Mouse (Mus musculus) heart, embryonic 12.5 days (tissue): Measurements from ENCODE around the gene A630023A22Rik. TPM values are rescaled to one million over a fixed set of nuclear protein-coding genes. Genes with fewer than 3 reads are reported as not detected.

Source experiments
- ATAC-seq: fragments of 200-750 bp; cut with Nextera tagmentation; 2 replicates; pipeline ENCODE4 v1.8.0; 2017; ENCODE audit warnings: moderate TSS enrichment, moderate library complexity; ENCODE audit not compliant: insufficient number of reproducible peaks, low FRiP score
- H3K27ac ChIP-seq: fragments of 300-500 bp; sonication (generic); 2 replicates; pipeline ENCODE4 v1.5.1; 2016; ENCODE audit warnings: mild to moderate bottlenecking, moderate library complexity; ENCODE audit not compliant: poor library complexity, severe bottlenecking
- H3K27me3 ChIP-seq: fragments of 300-500 bp; sonication (generic); replicated peaks from 2 replicates; pipeline ENCODE4 v1.6.1; 2016; ENCODE audit warnings: mild to moderate bottlenecking, moderate library complexity
- H3K36me3 ChIP-seq: fragments of 300-500 bp; sonication (generic); 2 replicates; pipeline ENCODE4 v1.6.1; 2016; ENCODE audit warnings: mild to moderate bottlenecking, moderate library complexity
- H3K4me1 ChIP-seq: fragments of 300-500 bp; sonication (generic); replicated peaks from 2 replicates; pipeline ENCODE4 v1.6.1; 2016; ENCODE audit warnings: mild to moderate bottlenecking
- H3K4me2 ChIP-seq: fragments of 300-500 bp; sonication (generic); 2 replicates; pipeline ENCODE4 v1.6.1; 2016; ENCODE audit warnings: mild to moderate bottlenecking, moderate library complexity
- H3K4me3 ChIP-seq: fragments of 300-500 bp; sonication (generic); 2 replicates; pipeline ENCODE4 v1.5.1; 2016; ENCODE audit warnings: mild to moderate bottlenecking
- H3K9ac ChIP-seq: fragments of 300-500 bp; sonication (generic); 2 replicates; pipeline ENCODE4 v1.6.1; 2016; ENCODE audit warnings: mild to moderate bottlenecking, moderate library complexity
- H3K9me3 ChIP-seq: fragments of 300-500 bp; sonication (generic); replicated peaks from 2 replicates; pipeline ENCODE4 v1.6.1; 2016; ENCODE audit warnings: mild to moderate bottlenecking, moderate library complexity
- WGBS: fragments of 180-500 bp; shearing (Covaris S2); methylation state at CpG from one replicate; pipeline ENCODE4 v1.1.7; 2016; 5-methylcytosine and 5-hydroxymethylcytosine counted together
- polyA plus RNA-seq: library from polyadenylated mRNA; unstranded; fragments of >200 nt; fragmentation: Nextera tagmentation; extraction: Ambion mirVana; gene quantifications from 2 replicates; pipeline ENCODE4 v1.2.1, GENCODE M21; 2016

The A630023A22Rik gene
- polyA plus RNA-seq, 1 experiment from 2014 or later, result not detected

DNA sequence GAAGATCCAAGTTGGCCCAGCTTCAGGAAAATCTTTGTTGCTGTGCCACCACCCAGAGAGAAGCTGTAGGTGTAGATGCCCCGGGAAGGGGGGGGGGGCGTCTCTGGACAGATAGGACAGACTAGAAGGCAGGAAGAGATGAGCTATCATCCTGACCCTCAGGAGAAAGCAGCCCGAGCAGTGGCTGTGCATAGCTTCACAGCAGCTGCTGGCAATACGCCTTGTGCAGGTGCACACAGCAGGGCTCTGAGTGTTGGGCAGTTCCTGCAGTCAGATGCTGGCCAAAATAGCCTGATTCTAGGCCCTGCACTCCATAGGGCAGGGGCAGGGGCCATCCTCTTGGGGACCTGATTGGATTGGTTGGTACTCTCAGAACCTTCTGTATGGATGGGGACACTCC, 15.7 kb downstream of the A630023A22Rik start:
- 75% methylated on average over 4 of the region's 4 CpGs for WGBS
- no peak for ATAC-seq

DNA sequence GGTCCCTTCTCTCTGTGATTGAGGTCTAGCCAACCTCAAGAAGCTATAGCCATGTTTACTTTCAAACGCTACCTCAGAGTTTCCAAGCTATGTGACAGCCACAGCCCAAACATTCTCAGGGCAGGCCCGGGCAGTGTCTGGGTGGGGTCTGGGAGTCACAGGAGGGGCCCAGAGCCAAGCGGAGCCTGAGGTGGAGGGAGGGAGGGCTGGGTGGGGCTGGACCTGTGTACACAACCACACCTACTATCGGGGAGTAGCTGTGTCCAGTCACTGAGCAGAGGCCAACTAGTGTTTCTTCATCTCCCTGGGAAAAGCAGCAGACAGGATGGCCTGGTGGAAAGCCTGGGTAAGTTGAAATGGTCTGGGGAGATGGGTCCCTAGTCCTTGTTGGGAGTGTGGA, 16.8 kb downstream of the A630023A22Rik start, which contains the start of gene Anxa8:
TSS of gene Anxa8 (plus strand) at position 251 of the 400 bp plus-strand sequence.
- 64% methylated on average over 4 of the region's 4 CpGs for WGBS
- ATAC-seq, result no peak
- no peaks in the 10 kb centered on the region; the same call in 1 of the 2 replicates for H3K27me3 ChIP-seq

More for the DNA sequence above, 15.7 kb downstream of the A630023A22Rik start:
- Histone ChIP-seq H3K27me3 (no peaks in the 10 kb centered on the region; the same call in 1 of the 2 replicates), H3K4me1 (no peaks in the 10 kb centered on the region), H3K4me3 (no peak overlapping the region), H3K27ac (no peak overlapping the region), H3K4me2 (no peak overlapping the region), H3K9ac (no peak overlapping the region), H3K36me3 (no peaks in the 10 kb centered on the region), H3K9me3 (no peaks in the 10 kb centered on the region)

GRCm38 (mm10) chr14:34080321-34080997, 22.1 kb downstream of the A630023A22Rik start:
- Histone ChIP-seq H3K27ac (no peak overlapping the region), H3K4me3 (no peak overlapping the region), H3K9me3 (no peaks in the 10 kb centered on the region), H3K4me1 (no peaks in the 10 kb centered on the region), H3K4me2 (peak overlapping the region; percentile 32; the same call in 1 of the 2 replicates), H3K36me3 (no peaks in the 10 kb centered on the region), H3K9ac (no peak overlapping the region), H3K27me3 (no peaks in the 10 kb centered on the region; the same call in 1 of the 2 replicates)
- peak; percentile 16; the same call in 1 of the 2 replicates for ATAC-seq
- WGBS, result 11% methylated on average over 11 of the region's 11 CpGs

More for the DNA sequence above, 16.8 kb downstream of the A630023A22Rik start, which contains the start of gene Anxa8:
- H3K4me1 ChIP-seq, result no peaks in the 10 kb centered on the region
- H3K4me3 ChIP-seq, result no peak within 1 kb of the TSS
- H3K27ac ChIP-seq, result no peak within 1 kb of the TSS
- no peak within 1 kb of the TSS for H3K4me2 ChIP-seq
- H3K9ac ChIP-seq, result no peak within 1 kb of the TSS
- H3K9me3 ChIP-seq, result no peaks in the 10 kb centered on the region
- H3K36me3 ChIP-seq, result no peaks in the 10 kb centered on the region

- ATAC-seq, result no peak
- H3K4me1 ChIP-seq, result peaks cover 5% of the 10 kb centered on the region; the same call in 1 of the 2 replicates
- no peak overlapping the region for H3K4me2 ChIP-seq
- no peak overlapping the region for H3K27ac ChIP-seq
- H3K9ac ChIP-seq, result no peak overlapping the region
- WGBS, result 64% methylated on average over 4 of the region's 4 CpGs
- H3K4me3 ChIP-seq, result no peak overlapping the region
- H3K9me3 ChIP-seq, result no peaks in the 10 kb centered on the region
- no peaks in the 10 kb centered on the region for H3K36me3 ChIP-seq
- H3K27me3 ChIP-seq, result no peaks in the 10 kb centered on the region; the same call in 1 of the 2 replicates
These were observed 24.3 kb downstream of the A630023A22Rik start for GRCm38 (mm10) chr14:34078293-34078692.

- no peak overlapping the region for H3K27ac ChIP-seq
- H3K4me1 ChIP-seq, result peaks cover 8% of the 10 kb centered on the region; the same call in 1 of the 2 replicates
- WGBS, result 72% methylated on average over 5 of the region's 5 CpGs
- no peak for ATAC-seq
- no peaks in the 10 kb centered on the region for H3K27me3 ChIP-seq
- H3K9me3 ChIP-seq, result no peaks in the 10 kb centered on the region
- no peaks in the 10 kb centered on the region for H3K36me3 ChIP-seq
- H3K9ac ChIP-seq, result no peak overlapping the region
- no peak overlapping the region for H3K4me2 ChIP-seq
- H3K4me3 ChIP-seq, result no peak overlapping the region
These were observed 25.3 kb downstream of the A630023A22Rik start for GRCm38 (mm10) chr14:34077222-34077621.

DNA sequence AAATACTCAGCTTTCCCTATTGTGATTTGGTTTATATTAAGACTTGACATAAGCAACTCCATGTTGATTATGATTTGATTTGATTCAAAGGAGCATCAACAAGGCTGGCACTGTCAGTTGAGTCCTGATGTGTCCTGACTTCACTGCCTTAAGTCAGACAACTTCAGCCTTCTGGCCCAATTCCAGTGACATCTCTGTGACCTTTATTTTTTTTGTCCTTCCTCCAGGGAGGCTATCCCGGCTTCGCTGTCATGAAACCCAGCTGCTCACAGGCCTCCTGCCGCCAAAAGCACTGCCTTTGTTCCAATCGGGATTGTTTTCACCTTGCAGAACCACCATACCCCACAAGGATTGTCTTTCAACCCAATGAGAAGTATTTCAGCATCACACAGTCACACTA, 27.2 kb downstream of the A630023A22Rik start:
- WGBS, result 42% methylated on average over 4 of the region's 4 CpGs
- Histone ChIP-seq H3K27ac (no peak overlapping the region), H3K4me2 (no peak overlapping the region), H3K4me3 (no peak overlapping the region), H3K9me3 (no peaks in the 10 kb centered on the region), H3K36me3 (no peaks in the 10 kb centered on the region), H3K4me1 (peaks cover 15% of the 10 kb centered on the region), H3K27me3 (no peaks in the 10 kb centered on the region), H3K9ac (no peak overlapping the region)
- ATAC-seq, result no peak

DNA sequence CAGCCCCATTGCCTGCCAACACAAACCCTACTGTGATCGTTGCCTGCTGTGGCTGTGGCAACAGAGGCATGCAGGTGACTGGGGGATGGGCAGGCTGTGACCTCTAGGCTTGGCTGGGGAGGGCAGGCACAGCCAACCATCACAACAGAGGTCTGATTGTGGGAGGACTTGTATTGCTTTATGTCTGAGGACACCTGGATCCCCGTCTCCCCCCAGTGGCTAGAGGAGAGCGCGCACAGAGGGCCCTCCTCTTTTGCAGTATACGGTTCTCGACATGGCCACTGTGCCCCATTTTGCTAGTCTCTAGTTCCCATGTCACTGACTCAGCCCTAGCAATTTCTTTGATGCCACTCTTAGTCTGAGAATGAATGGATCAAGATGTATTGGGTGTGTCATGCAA, 30.9 kb downstream of the A630023A22Rik start:
- no peak overlapping the region for H3K4me3 ChIP-seq
- no peak overlapping the region for H3K4me2 ChIP-seq
- 0 out of 2 replicates have a peak, but pooled peaks cover 12% of the 10 kb centered on the region for H3K27me3 ChIP-seq
- 47% methylated on average over 6 of the region's 6 CpGs for WGBS
- no peaks in the 10 kb centered on the region for H3K9me3 ChIP-seq
- no peak for ATAC-seq
- no peak overlapping the region for H3K27ac ChIP-seq
- H3K4me1 ChIP-seq, result peaks cover 15% of the 10 kb centered on the region
- H3K36me3 ChIP-seq, result no peaks in the 10 kb centered on the region
- no peak overlapping the region for H3K9ac ChIP-seq

DNA sequence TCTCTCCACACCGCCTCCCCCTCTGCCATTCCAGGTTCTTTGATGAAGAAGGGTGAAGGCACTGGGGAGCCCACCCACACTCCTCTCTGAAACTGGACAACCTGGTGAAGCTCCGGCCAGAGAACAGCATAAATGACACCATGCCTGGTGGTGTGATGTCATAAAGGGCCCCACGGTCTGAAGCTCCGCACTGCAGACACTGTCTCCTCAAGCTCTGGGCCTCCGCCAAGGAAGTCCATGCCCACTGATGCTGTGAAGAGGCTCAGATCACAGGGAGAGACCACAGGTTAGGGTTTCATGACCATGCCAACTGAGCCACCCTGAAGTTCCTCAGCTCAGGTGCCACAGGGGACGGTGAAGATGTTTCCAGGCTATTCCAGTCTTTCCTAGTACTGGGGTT, 50.0 kb downstream of the A630023A22Rik start, which contains the start of gene Antxrl:
TSS of gene Antxrl (plus strand) at position 192 of the 400 bp plus-strand sequence.
- Histone ChIP-seq H3K27me3 (no peaks in the 10 kb centered on the region), H3K27ac (no peak within 1 kb of the TSS), H3K4me1 (no peaks in the 10 kb centered on the region), H3K36me3 (no peaks in the 10 kb centered on the region), H3K9ac (no peak within 1 kb of the TSS), H3K4me2 (no peak within 1 kb of the TSS), H3K4me3 (no peak within 1 kb of the TSS), H3K9me3 (no peaks in the 10 kb centered on the region)
- ATAC-seq, result no peak
- 86% methylated on average over 6 of the region's 6 CpGs for WGBS

- no peak for ATAC-seq
These were observed 52.3 kb downstream of the A630023A22Rik start for GRCm38 (mm10) chr14:34050101-34050779.

GRCm38 (mm10) chr14:34043341-34043740, 59.2 kb downstream of the A630023A22Rik start:
- H3K27ac ChIP-seq, result no peak overlapping the region
- no peaks in the 10 kb centered on the region for H3K4me1 ChIP-seq
- no peak overlapping the region for H3K4me3 ChIP-seq
- ATAC-seq, result no peak
- no peak overlapping the region for H3K4me2 ChIP-seq
- H3K36me3 ChIP-seq, result no peaks in the 10 kb centered on the region
- no peaks in the 10 kb centered on the region for H3K9me3 ChIP-seq
- no peak overlapping the region for H3K9ac ChIP-seq
- no peaks in the 10 kb centered on the region for H3K27me3 ChIP-seq
- 50% methylated on average over 3 of the region's 3 CpGs for WGBS

More at GRCm38 (mm10) chr14:34050101-34050779, 52.3 kb downstream of the A630023A22Rik start:
- Histone ChIP-seq H3K4me3 (no peak overlapping the region), H3K9me3 (no peaks in the 10 kb centered on the region), H3K4me2 (no peak overlapping the region), H3K27me3 (no peaks in the 10 kb centered on the region), H3K9ac (no peak overlapping the region), H3K27ac (no peak overlapping the region), H3K36me3 (no peaks in the 10 kb centered on the region), H3K4me1 (no peaks in the 10 kb centered on the region)
- 78% methylated on average over 5 of the region's 5 CpGs for WGBS

DNA sequence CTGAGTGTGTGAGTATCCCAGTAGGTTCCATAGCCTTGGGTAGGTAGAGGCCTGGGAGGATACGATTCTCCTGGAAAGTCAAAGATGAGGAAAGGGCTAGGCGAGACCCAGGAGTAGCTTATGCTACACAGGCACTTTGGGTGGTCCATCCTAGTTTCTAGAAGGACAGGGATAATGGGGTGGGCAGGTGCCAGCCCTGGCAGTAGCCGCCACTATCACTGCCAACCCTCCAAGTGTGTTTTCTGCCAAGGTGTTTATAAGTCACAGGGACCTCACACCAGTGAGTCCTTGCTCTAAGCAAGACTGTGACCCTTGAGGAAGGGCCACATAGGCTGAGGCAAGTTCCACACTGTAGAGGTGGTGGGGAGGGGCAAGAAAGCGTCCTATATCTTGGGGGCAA, 61.3 kb downstream of the A630023A22Rik start:
- Histone ChIP-seq H3K27ac (no peak overlapping the region), H3K27me3 (no peaks in the 10 kb centered on the region), H3K4me3 (no peak overlapping the region), H3K9me3 (no peaks in the 10 kb centered on the region), H3K36me3 (no peaks in the 10 kb centered on the region), H3K9ac (no peak overlapping the region), H3K4me1 (no peaks in the 10 kb centered on the region), H3K4me2 (no peak overlapping the region)
- 75% methylated on average over 4 of the region's 4 CpGs for WGBS
- ATAC-seq, result no peak
